29 mouse cellular contexts compared by ENCODE assay signal in genomic region chr7:134607886-134608285, GRCm38 (mm10).
DNase-seq lines count a peak whose midpoint lies in the region; ATAC-seq and TF ChIP-seq lines count a peak whose summit lies in the region.
"Had no signal": no experiment of that assay in that cellular context is flagged by ENCODE, and none has a peak within 500 bp of the region (broad histone marks: within the 10 kb centered on the region; RNA-seq: fewer than 3 reads in every experiment).

No protein-coding gene starts in this region.

- 42% methylated on average over 3 of the region's 3 CpGs for WGBS in heart, embryonic 10.5 days
- 39% methylated on average over 3 of the region's 3 CpGs for WGBS in lung, embryonic 14.5 days

- no peak overlapping the region for H3K27ac ChIP-seq in heart, embryonic 10.5 days
- no peak overlapping the region for H3K27ac ChIP-seq in lung, embryonic 14.5 days (ENCODE audit: low read depth)
- H3K27ac ChIP-seq in testis, adult 2 months (ENCODE audit: control insufficient read depth, insufficient read depth, low read depth, low read length): peak overlapping the region; percentile 49; the same call in 1 of the 2 replicates
- H3K27ac ChIP-seq: embryonic facial prominence, embryonic 13.5 days; forebrain, embryonic 10.5 days; forebrain, embryonic 15.5 days; gastrocnemius, adult 2 months; heart, embryonic 13.5 days; hindbrain, embryonic 14.5 days; limb, embryonic 10.5 days; limb, embryonic 15.5 days; liver, embryonic 13.5 days; neural tube, embryonic 13.5 days; stomach, postnatal 0 days had no signal

- H3K4me3 ChIP-seq in heart, embryonic 10.5 days: no peak overlapping the region
- H3K4me3 ChIP-seq in lung, embryonic 14.5 days (ENCODE audit: low read depth, low read length): no peak overlapping the region
- H3K4me3 ChIP-seq in testis, adult 2 months (ENCODE audit: control insufficient read depth, low read depth, low read length): no peak overlapping the region
- H3K4me3 ChIP-seq: embryonic facial prominence, embryonic 13.5 days; forebrain, embryonic 10.5 days; forebrain, embryonic 15.5 days; gastrocnemius, adult 2 months; heart, embryonic 13.5 days; limb, embryonic 10.5 days; limb, embryonic 15.5 days; liver, embryonic 13.5 days; neural tube, embryonic 13.5 days had no signal

- no peak for TF ChIP-seq CTCF in lung, embryonic 14.5 days (IDR thresholded peaks at IDR 0.05; ENCODE audit: low read depth)
- TF ChIP-seq CTCF in testis, adult 2 months (IDR thresholded peaks at IDR 0.05; ENCODE audit: control insufficient read depth, insufficient read depth, insufficient replicate concordance, low read depth, low read length): no peak

- peak; percentile 24 for DNase-seq in heart, adult 8-10 months (ENCODE audit: low spot score)
- no peak for DNase-seq in heart, embryonic 10.5 days (ENCODE audit: low spot score)
- DNase-seq in lung, embryonic 14.5 days: peak; percentile 20
- DNase-seq in lung, postnatal 14 days: no peak
- no peak for DNase-seq in left cerebral cortex, postnatal 14 days (ENCODE audit: low spot score in 2 of 2)
- DNase-seq: adrenal gland, adult 2 months; adrenal gland, postnatal 36 days; cerebellum, adult 2 months; cerebellum, postnatal 36 days; gastrocnemius, adult 2 months; gastrocnemius, postnatal 36 days; liver, embryonic 13.5 days; lung, adult 18-20 months; lung, postnatal 10 days; right cerebral cortex, postnatal 4 days had no signal

- H3K4me1 ChIP-seq in heart, embryonic 10.5 days: no peaks in the 10 kb centered on the region
- no peaks in the 10 kb centered on the region for H3K4me1 ChIP-seq in lung, embryonic 14.5 days (ENCODE audit: insufficient read depth)
- H3K4me1 ChIP-seq in testis, adult 2 months (ENCODE audit: control insufficient read depth, insufficient read depth, low read length): no peaks in the 10 kb centered on the region
- H3K4me1 ChIP-seq: forebrain, embryonic 10.5 days; liver, embryonic 13.5 days had no signal

- H3K4me2 ChIP-seq in lung, embryonic 14.5 days: no peak overlapping the region
- H3K4me2 ChIP-seq: embryonic facial prominence, embryonic 13.5 days; forebrain, embryonic 15.5 days; heart, embryonic 13.5 days; hindbrain, embryonic 14.5 days; limb, embryonic 15.5 days; liver, embryonic 13.5 days; neural tube, embryonic 13.5 days had no signal

- no peaks in the 10 kb centered on the region for H3K27me3 ChIP-seq in heart, embryonic 10.5 days (ENCODE audit: insufficient read depth, poor library complexity, severe bottlenecking)
- H3K27me3 ChIP-seq in lung, embryonic 14.5 days (ENCODE audit: insufficient read depth, low read length): no peaks in the 10 kb centered on the region
- H3K27me3 ChIP-seq in testis, adult 2 months (ENCODE audit: control insufficient read depth, insufficient read depth, low read length): no peaks in the 10 kb centered on the region
- H3K27me3 ChIP-seq: CH12.LX; embryonic facial prominence, embryonic 13.5 days; forebrain, embryonic 15.5 days; heart, embryonic 13.5 days; limb, embryonic 15.5 days; liver, embryonic 13.5 days had no signal

- ATAC-seq in lung, embryonic 14.5 days (ENCODE audit: insufficient read depth): no peak
- ATAC-seq: activated CD4-positive, CD25-positive, alpha-beta regulatory T cell, adult 4 months; forebrain, embryonic 15.5 days; intestine, postnatal 0 days; midbrain, embryonic 16.5 days had no signal

- intact Hi-C loops in left cerebral cortex, postnatal 14 days (cut with DNase I): no loop called here

- TF ChIP-seq POLR2A in testis, adult 2 months (IDR thresholded peaks at IDR 0.05; ENCODE audit: control insufficient read depth, low read depth, low read length): no peak

- no peak overlapping the region for H3K9ac ChIP-seq in lung, embryonic 14.5 days
- H3K9ac ChIP-seq: embryonic facial prominence, embryonic 13.5 days; forebrain, embryonic 15.5 days; heart, embryonic 13.5 days; hindbrain, embryonic 14.5 days; limb, embryonic 15.5 days; liver, embryonic 13.5 days; neural tube, embryonic 13.5 days had no signal

- H3K9me3 ChIP-seq in heart, embryonic 10.5 days: no peaks in the 10 kb centered on the region
- no peaks in the 10 kb centered on the region for H3K9me3 ChIP-seq in lung, embryonic 14.5 days (ENCODE audit: low read depth, low read length)
- H3K9me3 ChIP-seq: embryonic facial prominence, embryonic 13.5 days; forebrain, embryonic 10.5 days; forebrain, embryonic 15.5 days; heart, embryonic 13.5 days; limb, embryonic 10.5 days; limb, embryonic 15.5 days; liver, embryonic 13.5 days; neural tube, embryonic 13.5 days had no signal

- H3K36me3 ChIP-seq in heart, embryonic 10.5 days: no peaks in the 10 kb centered on the region
- no peaks in the 10 kb centered on the region for H3K36me3 ChIP-seq in lung, embryonic 14.5 days (ENCODE audit: insufficient read depth)
- H3K36me3 ChIP-seq in testis, adult 2 months (ENCODE audit: control insufficient read depth, insufficient read depth, low read length): no peaks in the 10 kb centered on the region
- H3K36me3 ChIP-seq: embryonic facial prominence, embryonic 13.5 days; forebrain, embryonic 10.5 days; forebrain, embryonic 15.5 days; heart, embryonic 13.5 days; limb, embryonic 10.5 days; limb, embryonic 15.5 days; liver, embryonic 13.5 days; neural tube, embryonic 13.5 days had no signal

Comparison
In these comparisons a context has a peak if more than half of its experiments do, and no peak if none do; other contexts are left out.
1. DNase-seq: peak in heart, adult 8-10 months (single experiment) and lung, embryonic 14.5 days (single experiment); none in heart, embryonic 10.5 days (single experiment), lung, postnatal 14 days (single experiment) and left cerebral cortex, postnatal 14 days (0 of 2).